Mouse (Mus musculus): ENCODE measurements at regions not wholly inside any gene's neighbourhood (a gene's known extent, or its start where the extent isn't known, plus 50 kb on each side); places are given as distances from the start of the nearest gene placed in this dataset.

DNA sequence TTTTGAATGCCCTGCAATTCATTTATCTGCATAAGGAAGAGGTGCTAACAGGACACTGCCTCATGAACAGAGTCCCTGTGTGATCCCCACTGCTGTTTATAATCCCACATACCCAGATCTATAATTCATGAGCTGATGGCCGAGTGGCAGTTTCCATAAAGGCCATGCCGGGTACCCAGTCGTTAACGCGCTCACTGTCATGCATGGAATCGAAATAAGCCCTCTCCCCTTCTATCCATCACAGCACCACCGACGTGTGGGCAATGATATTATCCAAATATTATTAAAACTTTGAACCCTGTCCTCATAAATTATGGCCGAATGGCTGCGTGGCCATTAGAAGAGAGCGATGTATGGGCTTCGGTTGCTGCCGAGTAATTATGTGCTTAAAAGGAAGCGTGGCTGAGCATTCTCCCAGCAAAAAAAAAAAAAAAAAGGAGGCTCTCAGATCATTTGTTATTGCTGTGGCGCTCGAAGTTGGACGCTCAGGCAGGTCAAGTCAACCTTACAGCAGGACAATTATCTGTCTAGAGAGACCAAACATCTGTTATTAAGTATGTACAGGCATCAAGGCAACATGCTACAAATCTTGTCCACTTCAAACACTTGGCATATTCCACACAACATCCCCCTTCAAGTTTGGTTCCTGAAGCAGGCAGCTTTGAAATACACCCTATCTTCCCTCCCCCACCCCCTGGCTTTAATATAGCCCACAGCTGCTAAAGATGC lies 109.1 kb upstream of the Sall1 start:
- no peak for DNase-seq

DNA sequence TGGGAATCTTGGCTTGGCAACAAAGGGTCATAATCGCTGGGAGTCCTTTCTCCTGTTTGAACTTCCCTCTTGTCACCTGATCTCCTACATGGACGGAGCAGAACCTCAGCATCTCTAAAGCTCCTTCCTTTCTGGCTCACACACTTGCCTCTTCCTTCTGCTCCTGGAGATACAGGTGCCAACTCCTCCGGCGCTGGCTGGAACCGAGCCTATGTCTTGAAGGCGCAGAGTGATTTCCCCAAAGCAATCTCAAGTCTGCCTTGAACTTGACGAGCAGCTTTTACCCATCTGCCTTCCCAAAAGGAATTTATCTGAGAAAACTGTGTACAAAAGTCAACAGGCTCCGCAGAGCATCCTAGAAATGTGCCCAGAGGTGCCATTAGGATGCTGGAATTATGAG lies 108.4 kb upstream of the Sall1 start:
- DNase-seq, result no peak

DNA sequence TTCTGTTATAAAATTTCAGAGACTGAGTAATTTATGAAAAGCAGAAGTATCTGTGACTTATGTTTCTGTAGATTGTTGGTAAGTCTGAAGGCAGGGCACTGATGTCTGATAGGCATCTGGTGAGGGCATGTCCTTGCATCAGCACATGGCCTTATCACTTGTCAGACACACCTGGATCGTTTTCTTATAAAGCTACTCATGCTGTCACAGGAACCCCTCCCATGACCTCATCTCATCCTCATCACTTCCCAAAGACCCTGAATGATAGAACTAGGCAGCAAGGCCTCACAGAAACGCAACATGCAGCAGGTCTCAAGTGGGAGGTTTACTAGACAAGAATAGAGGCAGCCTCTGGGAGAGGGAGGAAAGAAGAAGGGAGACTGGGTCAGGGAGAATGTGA lies 107.0 kb upstream of the Sall1 start:
- DNase-seq, result no peak

DNA sequence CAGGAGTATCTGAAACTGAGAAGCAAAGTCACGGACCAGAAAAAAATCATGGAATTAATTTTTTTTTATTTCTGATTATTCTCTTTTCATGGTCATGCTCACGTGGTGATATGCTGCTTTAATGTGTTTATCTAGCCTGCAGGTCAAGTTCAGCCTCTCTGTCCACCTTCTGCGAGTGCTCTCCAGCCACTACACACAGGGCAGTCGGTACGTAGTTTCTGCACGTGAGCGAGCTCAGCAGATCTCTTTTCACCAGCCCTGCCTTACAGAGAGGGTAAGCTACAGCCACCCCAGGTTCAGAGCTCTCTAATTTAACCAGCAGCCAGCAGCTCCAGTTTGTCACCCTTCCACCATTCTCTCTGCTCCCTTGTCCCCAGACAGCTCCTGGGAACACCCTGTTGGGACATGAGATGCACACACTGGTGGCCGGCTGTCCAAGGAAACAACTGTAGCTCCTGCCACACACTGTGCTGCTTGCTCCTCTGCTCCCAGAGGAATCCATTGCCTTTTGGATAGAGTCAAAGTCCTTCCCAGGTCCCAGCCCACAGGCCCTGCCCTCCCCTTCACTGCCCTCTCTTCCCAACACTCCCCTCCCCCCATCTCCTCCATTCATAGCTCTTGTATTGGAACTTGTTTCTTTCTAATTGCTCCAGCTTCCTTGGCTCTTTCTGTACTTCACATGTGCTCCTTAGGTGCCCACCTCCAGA lies 97.7 kb upstream of the Sall1 start:
- no peak for DNase-seq

DNA sequence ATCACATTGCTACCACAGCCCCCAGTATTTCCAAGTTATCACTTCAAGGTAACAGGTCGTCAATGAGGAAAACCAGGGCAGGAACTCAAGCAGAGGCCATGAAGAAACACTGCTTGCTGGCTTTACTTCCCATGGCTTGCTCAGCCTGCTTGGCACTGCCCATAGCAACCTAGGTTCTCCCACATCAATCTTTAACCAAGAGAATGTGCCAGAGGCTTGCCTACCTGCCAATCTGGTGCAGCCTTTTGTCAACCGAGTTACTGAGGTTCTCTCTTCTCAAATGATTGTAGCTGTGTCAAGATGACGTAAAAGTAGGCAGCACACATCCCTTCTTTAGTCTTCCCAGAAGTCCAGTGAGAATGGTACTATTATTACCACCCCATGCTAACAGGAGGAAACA lies 95.9 kb upstream of the Sall1 start:
- DNase-seq, result no peak

DNA sequence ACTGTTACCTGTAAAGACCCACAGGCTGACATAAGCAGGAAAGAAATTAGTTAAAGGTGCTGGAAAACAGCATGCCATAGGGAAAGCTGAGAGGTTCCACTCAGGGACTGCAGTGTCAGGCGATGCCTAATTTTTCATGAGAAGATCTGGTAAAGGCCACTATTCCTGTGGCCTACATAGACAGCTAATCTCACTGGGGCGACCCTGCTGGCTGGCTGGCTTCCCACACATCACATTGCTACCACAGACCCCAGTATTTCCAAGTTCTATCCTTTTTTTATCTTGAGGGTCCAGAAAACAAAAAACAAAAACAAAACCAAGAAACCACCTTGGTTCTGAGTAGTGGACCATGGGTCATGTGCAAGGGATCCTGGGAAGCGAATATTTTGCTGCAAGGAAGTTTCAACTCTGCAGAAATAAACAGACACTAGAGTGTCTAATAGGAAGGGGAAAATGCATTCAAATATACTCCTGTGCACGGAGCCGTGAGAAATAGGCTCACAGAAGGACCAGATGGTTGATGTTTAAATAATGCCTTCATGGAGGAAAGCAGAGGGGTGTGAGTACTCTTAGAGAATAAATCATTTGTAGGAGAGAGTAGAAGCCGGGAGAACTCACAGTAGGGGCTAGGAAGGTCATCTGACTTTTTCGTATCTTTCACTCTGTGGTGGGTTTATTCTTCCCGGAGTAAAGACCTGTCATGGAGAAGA lies 94.6 kb upstream of the Sall1 start:
- DNase-seq, result no peak

DNA sequence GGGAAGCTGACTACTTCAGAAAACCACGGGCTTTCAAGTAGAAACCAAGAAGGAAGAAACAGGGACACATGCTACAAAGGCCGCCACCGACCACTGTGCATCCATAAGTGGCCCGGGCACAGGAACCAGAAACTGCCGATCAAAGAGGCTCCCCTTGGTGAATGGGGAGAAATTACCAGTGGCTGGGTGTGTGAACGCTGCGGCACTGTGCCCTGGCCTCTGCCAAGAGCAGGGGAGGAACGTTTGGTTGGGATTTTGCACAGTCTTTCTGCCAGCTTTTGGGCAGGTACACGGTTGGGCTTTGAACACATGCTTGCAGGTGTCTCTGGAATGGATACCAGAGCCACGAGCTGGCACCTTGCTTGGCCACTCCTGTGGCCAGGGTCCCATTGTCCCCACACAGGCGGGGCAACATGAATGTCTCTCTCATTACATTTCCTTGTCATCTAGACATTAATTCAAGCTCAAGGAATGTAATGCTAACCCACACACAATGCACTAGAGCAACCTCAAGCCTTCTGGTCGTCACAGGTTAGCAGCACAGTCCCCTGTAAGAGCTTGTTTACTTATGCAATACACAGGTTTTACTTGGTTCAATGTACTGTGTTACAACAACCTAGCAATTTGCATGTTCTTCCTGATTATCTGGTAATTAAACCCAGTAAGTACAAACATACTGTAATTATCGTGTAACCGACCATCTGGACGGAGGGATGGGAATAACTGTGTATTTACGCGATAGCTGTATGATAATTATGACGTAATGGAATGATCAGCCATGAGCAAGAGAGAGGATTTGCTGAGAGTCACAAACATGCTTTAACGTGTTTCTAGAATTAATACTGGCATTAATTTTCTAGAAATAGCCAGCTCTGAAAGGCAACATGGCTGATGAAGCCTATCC lies 90.9 kb upstream of the Sall1 start:
- no peak for DNase-seq

DNA sequence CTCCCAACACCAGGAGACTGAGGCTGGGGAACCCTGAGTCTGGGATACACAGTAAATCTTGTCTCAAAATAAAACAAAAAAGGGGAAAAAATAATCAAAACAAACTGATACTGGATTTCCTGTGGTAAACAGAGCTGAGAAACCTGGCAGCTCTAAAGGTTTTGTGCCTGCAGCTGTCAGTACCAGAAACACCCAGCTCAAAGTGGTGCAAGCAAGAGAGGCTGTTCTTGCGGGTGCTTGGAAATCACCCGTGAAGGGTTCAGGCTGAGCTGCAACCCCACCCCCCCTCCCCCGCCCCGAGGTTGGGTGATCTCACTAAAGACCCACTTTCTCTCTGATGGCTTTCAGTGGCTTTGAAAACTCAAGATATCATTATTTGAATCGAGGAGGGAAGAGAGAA lies 90.1 kb upstream of the Sall1 start:
- DNase-seq, result no peak

DNA sequence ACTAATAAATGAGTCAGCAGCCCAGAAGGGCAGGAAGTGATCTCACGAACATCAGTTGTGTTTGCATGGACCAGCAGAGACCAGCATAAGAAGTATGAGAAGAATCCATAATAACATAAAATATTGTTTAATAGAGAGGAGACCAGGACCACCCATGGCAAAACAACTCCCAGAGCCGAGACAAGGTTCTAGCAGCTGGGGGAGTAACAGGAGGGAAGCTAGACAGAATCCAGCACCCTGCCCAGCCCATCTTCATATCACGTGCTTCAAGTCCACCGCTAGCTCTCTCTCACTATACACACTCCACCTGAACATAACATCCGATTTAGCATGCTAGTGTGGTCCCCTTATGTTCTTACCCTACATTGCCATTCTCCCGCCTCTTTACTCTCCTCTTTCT lies 77.1 kb upstream of the Sall1 start:
- DNase-seq, result no peak

DNA sequence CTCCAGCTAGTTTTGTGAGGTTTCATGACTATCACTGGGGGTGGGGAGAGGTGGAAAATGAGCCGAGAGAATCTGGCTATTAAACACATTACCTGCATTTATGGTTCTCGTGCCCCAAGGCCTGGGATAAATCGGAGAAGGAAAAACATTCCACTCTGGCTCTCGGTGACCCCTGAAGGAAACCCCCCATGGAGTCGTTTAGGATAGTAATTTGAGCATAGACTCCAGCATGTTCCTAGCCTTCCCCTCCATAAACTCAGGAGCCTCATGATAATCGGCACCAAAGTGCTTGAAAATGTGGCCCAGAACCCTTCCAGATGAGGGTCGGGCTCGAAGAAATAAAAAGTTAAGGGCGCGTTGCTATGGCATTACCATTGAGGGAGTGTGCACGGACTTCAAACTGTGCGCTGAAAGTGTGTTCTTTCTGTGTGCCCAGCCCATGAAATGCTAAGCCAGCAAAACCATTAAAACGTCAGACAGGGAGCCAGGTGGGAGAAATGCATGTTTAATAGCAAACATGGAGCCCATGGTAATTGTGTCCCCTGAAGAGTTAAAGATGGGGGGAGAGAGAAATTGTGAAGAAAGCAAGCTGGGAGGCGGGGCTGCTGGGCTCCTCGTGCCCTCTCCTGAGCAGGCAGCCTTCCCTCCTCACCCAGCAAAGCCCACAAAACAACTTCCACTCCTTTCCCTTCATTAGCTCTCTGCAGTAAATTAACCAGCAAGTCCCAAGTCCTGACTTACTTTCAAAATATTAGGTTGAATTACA lies 64.1 kb upstream of the Sall1 start:
- no peak for DNase-seq

DNA sequence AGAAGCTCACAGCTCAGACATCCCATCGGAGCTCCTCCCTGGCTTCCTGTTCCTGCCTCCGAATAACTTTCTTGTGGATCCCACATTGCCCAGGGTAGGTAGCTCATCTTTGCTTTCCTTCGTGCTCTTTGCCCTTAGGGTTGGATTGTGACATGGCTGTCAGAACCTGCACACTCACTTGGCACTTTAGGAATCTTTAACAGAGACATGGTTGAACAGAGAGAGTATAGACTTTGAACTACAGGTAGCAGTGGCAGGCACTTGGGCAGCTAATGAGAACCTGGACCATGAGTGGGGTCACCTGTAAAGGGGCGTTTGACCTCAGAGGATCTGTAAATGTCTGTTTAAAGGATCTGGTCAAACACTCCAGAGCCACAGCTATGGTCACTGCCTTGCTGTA lies 62.4 kb upstream of the Sall1 start:
- no peak for DNase-seq

DNA sequence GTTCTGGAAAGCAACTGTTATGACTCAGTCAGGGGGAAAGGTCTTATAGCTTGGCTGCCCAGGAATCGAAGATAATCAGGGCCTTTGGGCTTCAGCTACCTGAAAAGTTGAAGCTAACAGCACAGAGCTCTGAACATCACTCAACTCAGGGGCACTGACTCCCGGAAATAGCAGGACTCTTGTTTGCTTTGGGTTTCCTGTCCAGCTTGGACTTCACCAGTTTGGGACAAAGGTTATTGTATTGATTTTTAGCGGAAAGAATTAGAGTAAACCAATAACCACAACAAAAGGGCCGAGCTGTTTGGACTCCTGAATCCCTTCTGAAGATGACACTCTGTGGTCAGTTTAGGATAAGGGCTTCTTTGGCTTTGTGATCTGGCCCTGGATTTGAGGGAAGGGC lies 53.4 kb upstream of the Sall1 start:
- no peak for DNase-seq

All from thymus, postnatal 25 days (tissue).